Mouse (Mus musculus) sigmoid colon, adult 10 weeks (tissue): Measurements from ENCODE around the gene Olfr618. TPM values are rescaled to one million over a fixed set of nuclear protein-coding genes. Genes with fewer than 3 reads are reported as not detected.

Experiments used
- polyA plus RNA-seq: library from polyadenylated mRNA; stranded (reverse); fragments of 350-450 nt; fragmentation: Illumina TruSeq; extraction: RNeasy Lipid Tissue Mini Kit (QIAGEN cat#74804); gene quantifications from one replicate; pipeline ENCODE4 v1.2.3, GENCODE M21; 2014; ENCODE audit warnings: low read depth, low replicate concordance

Gene Olfr618
- not detected for polyA plus RNA-seq

GRCm38 (mm10) chr7:103589803-103590202, at the start of gene Olfr618:
Olfr618 (plus strand) TSS chr7:103590103.

GRCm38 (mm10) chr7:103542617-103543016, 47.3 kb upstream of the Olfr618 start, which contains the start of gene Olfr612:
Olfr612 (minus strand) TSS chr7:103542717.

GRCm38 (mm10) chr7:103547774-103548173, 42.1 kb upstream of the Olfr618 start, which contains the start of gene Olfr613:
Olfr613 (plus strand) TSS chr7:103548074.

GRCm38 (mm10) chr7:103555779-103556178, 34.1 kb upstream of the Olfr618 start, which contains the start of gene Olfr615:
Olfr615 (plus strand) TSS chr7:103556079.

GRCm38 (mm10) chr7:103569043-103569442, 20.9 kb upstream of the Olfr618 start, which contains the start of gene Olfr616:
Olfr616 (minus strand) TSS chr7:103569143.

GRCm38 (mm10) chr7:103572761-103573160, 17.1 kb upstream of the Olfr618 start, which contains the start of gene Olfr617:
Olfr617 (plus strand) TSS chr7:103573061.

GRCm38 (mm10) chr7:103600275-103600674, 10.4 kb downstream of the Olfr618 start, which contains the start of gene Olfr619:
Olfr619 (plus strand) TSS chr7:103600575.

GRCm38 (mm10) chr7:103612434-103612833, 22.5 kb downstream of the Olfr618 start, which contains the start of gene Olfr620:
Olfr620 (minus strand) TSS chr7:103612534.

GRCm38 (mm10) chr7:103642602-103643001, 52.7 kb downstream of the Olfr618 start, which contains the start of gene Olfr622:
Olfr622 (minus strand) TSS chr7:103642702.

Other genes with a start within 250 kb of the Olfr618 start
- gene Olfr600, start 240.4 kb upstream of the Olfr618 start, polyA plus RNA-seq, result not detected
- gene Olfr601, start 227.4 kb upstream of the Olfr618 start, polyA plus RNA-seq, result not detected
- not detected for gene Olfr603, start 203.9 kb upstream of the Olfr618 start, polyA plus RNA-seq
- gene Usp17lc, start 175.0 kb upstream of the Olfr618 start, polyA plus RNA-seq, result not detected
- gene Olfr605, start 144.7 kb upstream of the Olfr618 start, polyA plus RNA-seq, result not detected
- not detected for gene Olfr606, start 141.1 kb upstream of the Olfr618 start, polyA plus RNA-seq
- gene Olfr607, start 126.0 kb upstream of the Olfr618 start, polyA plus RNA-seq, result not detected
- gene Olfr608, start 120.2 kb upstream of the Olfr618 start, polyA plus RNA-seq, result not detected
- gene Olfr609, start 92.0 kb upstream of the Olfr618 start, polyA plus RNA-seq, result not detected
- gene Olfr610, start 78.0 kb upstream of the Olfr618 start, polyA plus RNA-seq, result not detected
- not detected for gene Olfr611, start 69.3 kb upstream of the Olfr618 start, polyA plus RNA-seq
- not detected for gene Olfr612, start 47.4 kb upstream of the Olfr618 start, polyA plus RNA-seq
- not detected for gene Olfr613, start 42.0 kb upstream of the Olfr618 start, polyA plus RNA-seq
- gene Olfr615, start 34.0 kb upstream of the Olfr618 start, polyA plus RNA-seq, result not detected
- gene Olfr616, start 21.0 kb upstream of the Olfr618 start, polyA plus RNA-seq, result not detected
- not detected for gene Olfr617, start 17.0 kb upstream of the Olfr618 start, polyA plus RNA-seq
- gene Olfr619, start 10.5 kb downstream of the Olfr618 start, polyA plus RNA-seq, result not detected
- gene Olfr620, start 22.4 kb downstream of the Olfr618 start, polyA plus RNA-seq, result not detected
- gene Olfr622, start 52.6 kb downstream of the Olfr618 start, polyA plus RNA-seq, result not detected
- not detected for gene Olfr623, start 73.6 kb downstream of the Olfr618 start, polyA plus RNA-seq
- 0.38 TPM for gene Olfr624, start 81.1 kb downstream of the Olfr618 start, polyA plus RNA-seq
- gene Olfr625-ps1, start 92.6 kb downstream of the Olfr618 start, polyA plus RNA-seq, result not detected
- not detected for gene Olfr243, start 124.6 kb downstream of the Olfr618 start, polyA plus RNA-seq
- not detected for gene Olfr628, start 140.3 kb downstream of the Olfr618 start, polyA plus RNA-seq
- gene Olfr629, start 154.8 kb downstream of the Olfr618 start, polyA plus RNA-seq, result not detected
- gene Olfr630, start 167.2 kb downstream of the Olfr618 start, polyA plus RNA-seq, result not detected
- not detected for gene Olfr69, start 181.5 kb downstream of the Olfr618 start, polyA plus RNA-seq
- gene Olfr68, start 189.6 kb downstream of the Olfr618 start, polyA plus RNA-seq, result not detected
- not detected for gene Olfr67, start 201.7 kb downstream of the Olfr618 start, polyA plus RNA-seq
- gene Hbb-bt, start 223.9 kb downstream of the Olfr618 start, polyA plus RNA-seq, result 7.9 TPM
- gene Hbb-bs, start 238.0 kb downstream of the Olfr618 start, polyA plus RNA-seq, result 125 TPM